Mouse (Mus musculus): ENCODE results near the gene Ankrd55. TPM values are rescaled to one million over a fixed set of nuclear protein-coding genes. Genes with fewer than 3 reads are reported as not detected.
A peak's percentile ranks its signal among the peaks of the same experiment; 100 is the strongest.

Ankrd55 gene
- total RNA-seq, 1 experiment: 0.18 TPM

- DNase-seq (ENCODE audit: low read depth, low spot score): no peak
- no peaks in the 10 kb centered on the region for H3K9me3 ChIP-seq (ENCODE audit: control insufficient read depth, insufficient read depth, low read depth, low read length)
- no peak overlapping the region for H3K27ac ChIP-seq (ENCODE audit: insufficient read depth, low read depth, low read length, poor library complexity, severe bottlenecking)
- no peak overlapping the region for H3K9ac ChIP-seq (ENCODE audit: insufficient read depth, low read depth, low read length, poor library complexity, severe bottlenecking)
- peaks cover 4 to 8% of the 10 kb centered on the region in 2 experiments; a peak in 3 of 4 replicates for H3K4me1 ChIP-seq (ENCODE audit: control insufficient read depth in 2 of 2, insufficient read depth in 2 of 2, low read length in 2 of 2, poor library complexity in 1 of 2)
- no peak overlapping the region for H3K4me3 ChIP-seq (ENCODE audit: insufficient read depth in 1 of 2, low read depth in 1 of 2, low read length in 2 of 2, poor library complexity in 1 of 2, severe bottlenecking in 1 of 2)
- H3K36me3 ChIP-seq (ENCODE audit: control insufficient read depth, insufficient read depth, low read length, poor library complexity, severe bottlenecking): no peaks in the 10 kb centered on the region
- in situ Hi-C loops (cut with MboI; ENCODE audit: low sequenced_read_pairs in 2 of 2, unreplicated experiment in 2 of 2): no loop called here
- TF ChIP-seq ZNF384 (IDR thresholded peaks at IDR 0.05; ENCODE audit: low read depth, low read length) (no peak), CHD2 (IDR thresholded peaks at IDR 0.05; ENCODE audit: low read depth, low read length) (no peak), HCFC1 (IDR thresholded peaks at IDR 0.05; ENCODE audit: borderline replicate concordance, insufficient read depth, low read length) (no peak), MAFK (IDR thresholded peaks at IDR 0.05; ENCODE audit: insufficient read depth, low read depth, low read length) (no peak), ZC3H11A (IDR thresholded peaks at IDR 0.05; ENCODE audit: borderline replicate concordance, low read depth, low read length) (no peak)
Observed at GRCm38 (mm10) chr13:112349500-112349899, 61.2 kb downstream of the Ankrd55 start.

- in situ Hi-C loops (cut with MboI; ENCODE audit: low sequenced_read_pairs in 2 of 2, unreplicated experiment in 2 of 2): no loop called here
- no peaks in the 10 kb centered on the region for H3K36me3 ChIP-seq (ENCODE audit: control insufficient read depth, insufficient read depth, low read length, poor library complexity, severe bottlenecking)
- TF ChIP-seq ZC3H11A (IDR thresholded peaks at IDR 0.05; ENCODE audit: borderline replicate concordance, low read depth, low read length) (no peak), MAFK (IDR thresholded peaks at IDR 0.05; ENCODE audit: insufficient read depth, low read depth, low read length) (no peak), HCFC1 (IDR thresholded peaks at IDR 0.05; ENCODE audit: borderline replicate concordance, insufficient read depth, low read length) (no peak), CHD2 (IDR thresholded peaks at IDR 0.05; ENCODE audit: low read depth, low read length) (no peak), ZNF384 (IDR thresholded peaks at IDR 0.05; ENCODE audit: low read depth, low read length) (no peak)
- peaks cover 4 to 10% of the 10 kb centered on the region in 2 experiments; a peak in 3 of 4 replicates for H3K4me1 ChIP-seq (ENCODE audit: control insufficient read depth in 2 of 2, insufficient read depth in 2 of 2, low read length in 2 of 2, poor library complexity in 1 of 2)
- H3K9ac ChIP-seq (ENCODE audit: insufficient read depth, low read depth, low read length, poor library complexity, severe bottlenecking): no peak overlapping the region
- no peak for DNase-seq (ENCODE audit: low read depth, low spot score)
- no peaks in the 10 kb centered on the region for H3K9me3 ChIP-seq (ENCODE audit: control insufficient read depth, insufficient read depth, low read depth, low read length)
- H3K4me3 ChIP-seq (ENCODE audit: insufficient read depth in 1 of 2, low read depth in 1 of 2, low read length in 2 of 2, poor library complexity in 1 of 2, severe bottlenecking in 1 of 2): no peak overlapping the region
- H3K27ac ChIP-seq (ENCODE audit: insufficient read depth, low read depth, low read length, poor library complexity, severe bottlenecking): no peak overlapping the region
Observed at GRCm38 (mm10) chr13:112351943-112352342, 63.7 kb downstream of the Ankrd55 start.

GRCm38 (mm10) chr13:112354109-112354867 is 66.0 kb downstream of the Ankrd55 start:
- Histone ChIP-seq H3K4me3 (ENCODE audit: insufficient read depth in 1 of 2, low read depth in 1 of 2, low read length in 2 of 2, poor library complexity in 1 of 2, severe bottlenecking in 1 of 2) (no peak overlapping the region), H3K27ac (ENCODE audit: insufficient read depth, low read depth, low read length, poor library complexity, severe bottlenecking) (peak overlapping the region; percentile 47; the same call in 1 of the 2 replicates)
- peak; percentile 54 for DNase-seq (ENCODE audit: low read depth, low spot score)

GRCm38 (mm10) chr13:112354958-112355357 is 66.7 kb downstream of the Ankrd55 start:
- no peak for DNase-seq (ENCODE audit: low read depth, low spot score)
- H3K9ac ChIP-seq (ENCODE audit: insufficient read depth, low read depth, low read length, poor library complexity, severe bottlenecking): no peak overlapping the region
- H3K27ac ChIP-seq (ENCODE audit: insufficient read depth, low read depth, low read length, poor library complexity, severe bottlenecking): no peak overlapping the region; the same call in 1 of the 2 replicates
- peaks cover 4 to 10% of the 10 kb centered on the region in 2 experiments; a peak in 3 of 4 replicates for H3K4me1 ChIP-seq (ENCODE audit: control insufficient read depth in 2 of 2, insufficient read depth in 2 of 2, low read length in 2 of 2, poor library complexity in 1 of 2)
- no peaks in the 10 kb centered on the region for H3K36me3 ChIP-seq (ENCODE audit: control insufficient read depth, insufficient read depth, low read length, poor library complexity, severe bottlenecking)
- H3K9me3 ChIP-seq (ENCODE audit: control insufficient read depth, insufficient read depth, low read depth, low read length): no peaks in the 10 kb centered on the region
- in situ Hi-C loops (cut with MboI; ENCODE audit: low sequenced_read_pairs in 2 of 2, unreplicated experiment in 2 of 2): no loop called here
- H3K4me3 ChIP-seq (ENCODE audit: insufficient read depth in 1 of 2, low read depth in 1 of 2, low read length in 2 of 2, poor library complexity in 1 of 2, severe bottlenecking in 1 of 2): no peak overlapping the region
- no peak for TF ChIP-seq ZC3H11A (IDR thresholded peaks at IDR 0.05; ENCODE audit: borderline replicate concordance, low read depth, low read length)
- no peak for TF ChIP-seq CHD2 (IDR thresholded peaks at IDR 0.05; ENCODE audit: low read depth, low read length)

More at GRCm38 (mm10) chr13:112354109-112354867, 66.0 kb downstream of the Ankrd55 start:
- Histone ChIP-seq H3K4me1 (ENCODE audit: control insufficient read depth in 2 of 2, insufficient read depth in 2 of 2, low read length in 2 of 2, poor library complexity in 1 of 2) (peaks cover 4 to 10% of the 10 kb centered on the region in 2 experiments; a peak in 3 of 4 replicates), H3K9me3 (ENCODE audit: control insufficient read depth, insufficient read depth, low read depth, low read length) (no peaks in the 10 kb centered on the region), H3K36me3 (ENCODE audit: control insufficient read depth, insufficient read depth, low read length, poor library complexity, severe bottlenecking) (no peaks in the 10 kb centered on the region), H3K9ac (ENCODE audit: insufficient read depth, low read depth, low read length, poor library complexity, severe bottlenecking) (no peak overlapping the region)
- TF ChIP-seq MAFK (IDR thresholded peaks at IDR 0.05; ENCODE audit: insufficient read depth, low read depth, low read length): no peak
- no peak for TF ChIP-seq ZNF384 (IDR thresholded peaks at IDR 0.05; ENCODE audit: low read depth, low read length)
- no peak for TF ChIP-seq ZC3H11A (IDR thresholded peaks at IDR 0.05; ENCODE audit: borderline replicate concordance, low read depth, low read length)
- TF ChIP-seq HCFC1 (IDR thresholded peaks at IDR 0.05; ENCODE audit: borderline replicate concordance, insufficient read depth, low read length): no peak
- TF ChIP-seq CHD2 (IDR thresholded peaks at IDR 0.05; ENCODE audit: low read depth, low read length): peak; percentile 54
- in situ Hi-C loops (cut with MboI; ENCODE audit: low sequenced_read_pairs in 2 of 2, unreplicated experiment in 2 of 2): no loop called here
